Mouse (Mus musculus) hindbrain, embryonic 15.5 days (tissue): Measurements from ENCODE around the gene Clec2h. TPM values are rescaled to one million over a fixed set of nuclear protein-coding genes. Genes with fewer than 3 reads are reported as not detected.
"Not testable (repeated sequence)": the region's sequence is repeated elsewhere in the genome, so short reads cannot be mapped to it uniquely, and the experiment has no call there.

Experiments
- ATAC-seq: fragments of 200-750 bp; cut with Nextera tagmentation; 2 replicates; pipeline ENCODE4 v1.8.0; 2017; ENCODE audit warnings: low read depth, moderate number of reproducible peaks, moderate TSS enrichment; ENCODE audit not compliant: low FRiP score
- H3K27ac ChIP-seq: fragments of 300-500 bp; sonication (generic); replicated peaks from 2 replicates; pipeline ENCODE4 v1.5.1; 2015; ENCODE audit warnings: mild to moderate bottlenecking, inconsistent platforms
- H3K27me3 ChIP-seq: fragments of 300-500 bp; sonication (generic); 2 replicates; pipeline ENCODE4 v1.6.1; 2015; ENCODE audit warnings: control low read depth, inconsistent platforms
- H3K36me3 ChIP-seq: fragments of 300-500 bp; sonication (generic); 2 replicates; pipeline ENCODE4 v1.6.1; 2015; ENCODE audit warnings: control low read depth, inconsistent platforms
- H3K4me1 ChIP-seq: fragments of 300-500 bp; sonication (generic); replicated peaks from 2 replicates; pipeline ENCODE4 v1.6.1; 2015; ENCODE audit warnings: control low read depth, inconsistent platforms
- H3K4me2 ChIP-seq: fragments of 300-500 bp; sonication (generic); 2 replicates; pipeline ENCODE4 v1.6.1; 2015; ENCODE audit warnings: moderate library complexity, mild to moderate bottlenecking, inconsistent platforms
- H3K4me3 ChIP-seq: fragments of 300-500 bp; sonication (generic); 2 replicates; pipeline ENCODE4 v1.5.1; 2015; ENCODE audit warnings: mild to moderate bottlenecking, inconsistent platforms
- H3K9ac ChIP-seq: fragments of 300-500 bp; sonication (generic); 2 replicates; pipeline ENCODE4 v1.6.1; 2015; ENCODE audit warnings: inconsistent platforms
- H3K9me3 ChIP-seq: fragments of 300-500 bp; sonication (generic); 2 replicates; pipeline ENCODE4 v1.6.1; 2016; ENCODE audit warnings: control low read depth, inconsistent platforms
- WGBS: fragments of 180-500 bp; shearing (Covaris S2); methylation state at CpG from one replicate; pipeline ENCODE4 v1.1.7; 2015; 5-methylcytosine and 5-hydroxymethylcytosine counted together
- polyA plus RNA-seq: library from polyadenylated mRNA; unstranded; fragments of >200 nt; fragmentation: Nextera tagmentation; extraction: Ambion mirVana; gene quantifications from 2 replicates; pipeline ENCODE4 v1.2.1, GENCODE M21; 2015

The Clec2h gene
- not detected in 2 replicates for polyA plus RNA-seq

DNA sequence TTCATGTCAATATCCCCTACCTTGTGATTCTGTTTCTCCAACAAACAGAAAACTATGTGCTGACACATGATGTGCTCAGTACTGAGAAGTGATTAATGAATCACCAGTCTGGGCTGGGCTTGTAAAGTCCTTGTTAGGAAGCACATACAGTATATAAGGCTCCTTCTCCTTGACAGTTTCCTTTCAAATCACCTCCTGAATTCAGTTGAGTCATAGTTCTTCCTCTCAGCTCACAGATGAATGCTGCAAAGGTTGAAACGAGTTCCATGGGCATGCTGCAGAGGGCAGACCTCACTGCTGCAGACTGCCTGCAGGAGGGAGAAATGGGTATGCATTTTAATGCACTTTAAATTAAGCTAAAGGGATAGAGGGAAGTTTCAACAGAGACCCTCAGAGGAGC is at the start of gene Clec2h:
TSS of gene Clec2h (plus strand) at position 180 of the 400 bp plus-strand sequence.
- Histone ChIP-seq H3K27me3 (no peaks in the 10 kb centered on the region), H3K9ac (no peak within 1 kb of the TSS), H3K4me2 (no peak within 1 kb of the TSS), H3K36me3 (no peaks in the 10 kb centered on the region), H3K27ac (no peak within 1 kb of the TSS), H3K4me3 (no peak within 1 kb of the TSS), H3K9me3 (no peaks in the 10 kb centered on the region), H3K4me1 (no peaks in the 10 kb centered on the region)
- ATAC-seq, result no peak
- WGBS, result 21% methylated on average over 1 of the region's 1 CpGs

DNA sequence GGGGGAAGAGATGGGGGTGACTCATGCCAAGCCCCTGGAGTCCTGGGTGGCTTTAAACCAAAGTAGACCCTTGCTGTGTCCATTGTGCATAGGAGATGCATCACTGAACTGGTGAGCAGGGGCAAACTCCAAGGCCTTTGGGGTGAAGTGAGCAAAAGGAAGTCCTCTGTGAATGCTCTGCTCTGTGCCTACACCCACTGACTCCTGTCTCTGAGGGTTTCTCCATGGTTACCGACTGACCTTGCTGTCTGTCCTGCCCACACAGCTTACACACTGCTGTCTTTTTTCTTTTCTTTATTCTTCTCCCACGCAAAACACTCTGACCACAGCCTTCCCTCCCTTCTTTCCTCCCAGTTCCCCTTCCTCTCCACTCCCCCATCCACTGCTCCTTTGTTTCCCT is 39.5 kb upstream of the Clec2h start:
- no peaks in the 10 kb centered on the region for H3K4me1 ChIP-seq
- H3K4me2 ChIP-seq, result no peak overlapping the region
- ATAC-seq, result no peak
- H3K4me3 ChIP-seq, result no peak overlapping the region
- no peaks in the 10 kb centered on the region for H3K27me3 ChIP-seq
- H3K36me3 ChIP-seq, result no peaks in the 10 kb centered on the region
- H3K9me3 ChIP-seq, result no peaks in the 10 kb centered on the region
- 48% methylated on average over 2 of the region's 2 CpGs for WGBS
- no peak overlapping the region for H3K9ac ChIP-seq
- H3K27ac ChIP-seq, result no peak overlapping the region

DNA sequence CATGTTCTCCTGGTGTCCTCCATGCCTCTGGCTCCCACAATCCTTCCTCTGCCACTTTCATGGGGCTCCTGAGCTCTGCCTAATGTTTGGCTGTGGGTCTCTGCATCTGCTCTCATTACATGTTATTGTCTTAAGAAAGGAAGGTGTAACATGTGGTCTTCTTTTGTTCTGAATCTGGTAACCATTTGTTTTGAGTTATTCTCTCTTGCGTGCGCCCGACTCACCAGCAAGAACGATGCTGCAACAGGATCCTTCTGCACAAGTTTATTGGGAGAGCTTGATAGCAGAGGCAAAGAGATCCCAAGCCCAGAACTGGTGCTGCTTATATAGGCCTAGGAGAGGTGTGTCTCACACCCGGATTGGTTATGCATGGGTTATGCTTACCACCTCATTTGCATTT is 38.8 kb upstream of the Clec2h start, which contains the start of gene Klrb1a:
TSS of gene Klrb1a (minus strand) at position 101 of the 400 bp plus-strand sequence.
- not testable (repeated sequence) for H3K9ac ChIP-seq, H3K36me3 ChIP-seq, ATAC-seq, H3K9me3 ChIP-seq, H3K4me1 ChIP-seq, H3K4me2 ChIP-seq, H3K27me3 ChIP-seq, H3K4me3 ChIP-seq, H3K27ac ChIP-seq
- WGBS, result 97% methylated on average over 5 of the region's 5 CpGs

DNA sequence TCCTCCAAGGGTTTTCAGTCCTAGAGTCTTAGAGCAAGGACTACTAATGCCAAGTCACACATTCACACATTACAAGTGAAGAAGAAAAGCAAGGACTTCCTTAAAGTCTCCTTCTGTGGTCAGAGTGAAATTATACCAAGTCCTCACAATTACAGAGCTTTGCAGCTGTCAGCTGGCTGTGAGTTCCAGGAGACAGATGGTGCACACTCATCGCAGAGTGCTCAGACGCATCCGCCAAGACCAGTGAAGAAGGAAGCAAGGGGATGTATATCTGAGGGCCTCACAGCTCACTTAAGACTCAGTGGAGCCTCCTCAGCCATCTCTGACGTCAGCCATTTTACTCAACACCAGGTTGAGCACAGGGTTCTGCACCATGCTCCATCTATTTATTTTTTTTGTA is 37.8 kb upstream of the Clec2h start:
- H3K9ac ChIP-seq, result no peak overlapping the region
- no peak for ATAC-seq
- H3K36me3 ChIP-seq, result no peaks in the 10 kb centered on the region
- H3K27me3 ChIP-seq, result no peaks in the 10 kb centered on the region
- no peak overlapping the region for H3K4me2 ChIP-seq
- H3K27ac ChIP-seq, result no peak overlapping the region
- H3K9me3 ChIP-seq, result no peaks in the 10 kb centered on the region
- H3K4me3 ChIP-seq, result no peak overlapping the region
- WGBS, result 92% methylated on average over 4 of the region's 4 CpGs
- H3K4me1 ChIP-seq, result no peaks in the 10 kb centered on the region

DNA sequence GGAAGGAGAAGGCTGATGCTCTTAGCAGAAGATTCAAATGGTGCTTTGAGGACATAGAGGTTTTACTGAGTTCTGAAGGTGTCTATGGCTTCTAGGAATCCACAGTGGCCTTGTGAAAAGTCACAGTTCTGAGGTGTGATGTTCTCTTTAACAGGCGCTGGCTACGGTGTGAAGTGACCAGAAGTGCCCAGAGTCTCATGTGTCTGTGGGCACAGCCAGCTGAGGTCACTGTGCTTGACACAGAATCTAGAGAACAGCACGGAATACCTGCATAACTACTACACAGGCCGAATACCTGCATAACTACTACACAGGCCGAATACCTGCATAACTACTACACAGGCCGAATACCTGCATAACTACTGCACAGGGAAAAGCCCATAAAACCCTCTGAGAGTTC is 36.9 kb upstream of the Clec2h start:
- not testable (repeated sequence) for H3K4me2 ChIP-seq, H3K9ac ChIP-seq, H3K4me1 ChIP-seq, H3K36me3 ChIP-seq, ATAC-seq, H3K27me3 ChIP-seq, H3K9me3 ChIP-seq, H3K4me3 ChIP-seq, H3K27ac ChIP-seq
- WGBS, result 94% methylated on average over 6 of the region's 6 CpGs

DNA sequence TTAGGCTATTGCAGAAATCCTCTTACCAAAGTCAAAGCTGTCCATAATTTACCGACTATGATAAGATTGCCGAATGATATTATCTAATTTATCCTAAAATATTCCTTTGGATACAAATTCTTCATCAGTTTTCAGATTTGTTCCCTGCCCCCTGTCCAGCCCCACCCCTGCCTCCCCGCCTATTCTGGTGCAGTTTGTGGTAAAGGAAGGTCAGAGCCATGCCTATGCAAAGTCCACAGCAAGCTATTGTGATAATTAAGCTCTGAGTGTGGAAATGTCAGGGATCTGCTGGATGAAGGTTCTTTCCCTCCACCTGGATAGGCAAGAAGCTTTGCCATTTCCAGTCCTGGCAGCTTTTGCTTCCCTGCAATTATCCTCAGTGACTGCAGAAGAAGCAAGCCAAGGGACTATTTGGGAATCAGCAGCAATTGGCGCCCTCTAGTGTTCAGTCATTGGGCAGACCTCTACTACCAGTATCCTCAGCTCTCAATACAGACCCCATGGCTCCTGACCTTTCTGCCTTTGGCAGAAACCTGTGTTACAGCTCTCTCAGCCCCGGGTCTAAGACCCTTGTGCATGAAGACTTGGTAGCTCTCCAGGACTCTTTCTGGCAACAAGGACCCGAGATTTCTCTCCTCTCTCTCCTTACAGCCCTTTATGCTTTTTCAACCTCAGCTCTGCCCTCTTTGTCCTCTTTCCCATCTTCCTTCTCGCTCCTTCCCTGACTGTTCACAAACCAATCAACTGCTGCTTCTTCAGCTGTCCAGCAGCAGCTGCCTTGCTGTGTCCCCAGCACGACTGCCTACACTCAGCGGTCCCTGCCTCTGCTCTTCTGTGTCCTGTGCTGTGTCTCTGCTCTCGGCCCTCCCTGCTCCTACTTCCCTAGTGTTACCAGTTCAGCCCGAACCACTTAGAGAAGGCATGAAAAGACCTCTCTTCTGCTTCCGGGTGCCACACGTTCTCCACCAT is 32.1 kb upstream of the Clec2h start:
- H3K4me3 ChIP-seq, H3K4me1 ChIP-seq, H3K9me3 ChIP-seq, H3K27ac ChIP-seq, H3K27me3 ChIP-seq, H3K4me2 ChIP-seq, H3K36me3 ChIP-seq, H3K9ac ChIP-seq: not testable (repeated sequence)
- ATAC-seq, result peak; percentile 96
- 57% methylated on average over 13 of the region's 13 CpGs for WGBS

DNA sequence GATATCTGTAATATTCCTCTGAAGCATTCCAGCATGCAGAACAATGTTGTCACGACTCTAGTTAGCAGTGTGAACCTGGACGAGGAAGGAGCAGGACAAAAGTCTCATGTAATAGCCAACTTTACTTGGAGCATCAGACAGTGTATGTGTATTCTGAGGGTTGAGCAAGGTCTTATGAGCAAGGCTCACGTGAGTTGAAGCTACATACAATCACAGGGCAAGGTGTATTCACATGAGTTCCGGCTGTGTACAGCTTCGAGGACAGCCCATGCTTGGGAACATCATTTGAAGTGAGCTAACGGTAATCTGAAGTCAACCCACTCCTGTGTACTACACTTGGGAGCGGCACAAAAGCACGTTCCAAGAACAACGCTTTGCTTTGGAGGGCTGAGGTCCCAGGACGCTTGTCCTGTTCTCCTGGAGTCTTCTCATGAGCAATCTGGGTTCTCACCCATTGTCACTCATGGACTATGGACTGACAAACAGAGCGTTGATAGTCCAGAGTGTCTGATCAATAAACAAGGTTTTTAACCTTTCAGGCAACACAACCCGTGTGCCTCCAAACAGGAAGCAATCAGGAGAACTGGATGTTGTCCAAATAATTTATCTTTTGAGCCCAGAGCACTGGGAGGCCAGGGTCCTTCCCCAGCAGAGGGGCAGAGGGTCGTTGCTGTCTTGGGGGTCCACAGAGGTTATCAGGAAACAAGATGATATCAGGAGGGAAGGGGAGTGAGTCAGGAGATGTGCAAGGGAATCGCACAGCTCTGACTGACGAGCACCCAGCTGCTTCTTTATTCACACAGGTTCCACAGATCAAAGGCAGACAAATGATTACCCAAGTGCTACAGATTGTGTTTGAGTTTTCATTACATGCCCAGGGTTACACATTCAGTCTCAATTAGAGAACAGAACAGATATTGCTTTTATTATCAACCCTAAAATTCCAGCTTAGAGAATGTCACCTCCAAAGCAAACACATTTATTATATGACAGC is 31.0 kb upstream of the Clec2h start:
- not testable (repeated sequence) for H3K9ac ChIP-seq, ATAC-seq, H3K4me1 ChIP-seq, H3K4me2 ChIP-seq, H3K9me3 ChIP-seq, H3K27ac ChIP-seq, H3K27me3 ChIP-seq, H3K36me3 ChIP-seq, H3K4me3 ChIP-seq
- WGBS, result 84% methylated on average over 15 of the region's 15 CpGs

DNA sequence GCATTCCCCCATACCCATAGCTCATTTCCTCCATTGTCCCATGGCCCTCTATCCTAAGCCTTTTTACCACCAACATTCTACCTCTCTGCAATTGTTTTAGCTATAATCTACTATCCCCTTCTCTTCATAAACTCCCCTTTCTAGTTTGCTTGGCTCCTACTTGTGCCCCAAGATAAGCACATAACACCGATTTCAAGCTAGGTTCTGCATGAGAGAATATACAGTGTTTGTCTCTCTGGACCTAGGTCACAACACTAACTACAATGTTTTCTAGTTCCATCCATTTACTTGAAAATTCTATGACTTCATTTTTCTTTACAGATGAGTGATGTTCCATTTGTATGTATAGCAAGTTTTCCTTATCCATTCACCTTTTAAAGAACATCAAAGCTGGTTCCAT is 21.5 kb upstream of the Clec2h start:
- Histone ChIP-seq H3K9ac (no peak overlapping the region), H3K27ac (no peak overlapping the region), H3K4me2 (no peak overlapping the region), H3K36me3 (no peaks in the 10 kb centered on the region), H3K4me3 (no peak overlapping the region), H3K9me3 (no peaks in the 10 kb centered on the region), H3K4me1 (no peaks in the 10 kb centered on the region), H3K27me3 (no peaks in the 10 kb centered on the region)
- WGBS, result 100% methylated on average over 1 of the region's 1 CpGs
- no peak for ATAC-seq

DNA sequence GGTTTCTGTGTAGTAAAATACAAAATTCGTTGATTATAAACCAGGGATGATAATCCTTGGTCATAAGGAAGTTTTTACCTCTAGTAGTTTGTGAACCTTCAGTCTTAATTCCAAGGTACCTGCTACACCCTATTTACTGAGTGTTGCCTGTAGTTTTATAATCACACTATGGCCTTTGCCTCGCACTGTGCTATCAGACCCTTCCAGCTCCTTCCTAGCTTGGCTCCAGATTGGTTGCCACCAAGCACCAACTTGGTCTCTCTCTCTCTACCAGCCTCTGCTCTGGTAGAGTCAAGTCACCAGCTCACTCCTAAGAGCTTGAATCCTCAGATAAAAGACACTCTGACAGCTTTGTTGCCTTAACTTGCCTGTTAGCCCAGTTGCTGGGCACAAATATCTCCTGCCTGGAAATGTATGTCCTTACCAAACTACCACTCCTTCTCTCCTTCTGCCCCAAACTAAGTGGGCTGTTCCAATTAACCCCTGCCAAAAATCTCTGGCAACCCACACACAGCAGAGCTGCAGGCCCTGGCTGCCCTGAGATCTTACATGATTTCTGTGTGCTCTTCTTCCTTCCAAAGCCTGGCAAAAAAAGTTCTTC is 21.0 kb upstream of the Clec2h start:
- no peak for ATAC-seq
- WGBS, result 83% methylated on average over 2 of the region's 2 CpGs

DNA sequence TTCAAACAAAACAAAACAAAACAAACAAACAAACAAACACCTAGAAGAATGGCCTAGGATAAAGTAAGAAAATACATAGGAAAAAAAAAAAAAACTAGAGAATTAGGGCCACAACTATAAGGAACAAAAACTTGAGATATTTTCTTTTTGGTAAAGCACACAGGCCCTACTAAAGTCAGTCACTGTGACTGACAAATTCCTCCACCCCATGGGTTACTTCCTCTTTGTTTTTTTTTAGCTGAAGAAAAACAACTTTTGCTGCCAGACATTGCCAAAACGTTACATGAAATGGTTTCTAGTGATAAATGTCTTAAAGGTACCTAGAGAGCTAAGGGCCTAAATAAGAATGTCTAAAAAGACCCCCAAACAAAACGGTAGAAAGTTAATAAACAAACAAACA is 18.2 kb upstream of the Clec2h start:
- no peak for ATAC-seq
- no peak overlapping the region for H3K27ac ChIP-seq
- WGBS, result 60% methylated on average over 2 of the region's 2 CpGs

More for the DNA sequence above, 21.0 kb upstream of the Clec2h start:
- no peak overlapping the region for H3K9ac ChIP-seq
- H3K4me3 ChIP-seq, result no peak overlapping the region
- no peak overlapping the region for H3K27ac ChIP-seq
- H3K9me3 ChIP-seq, result no peaks in the 10 kb centered on the region
- no peaks in the 10 kb centered on the region for H3K4me1 ChIP-seq
- no peaks in the 10 kb centered on the region for H3K27me3 ChIP-seq
- no peaks in the 10 kb centered on the region for H3K36me3 ChIP-seq
- no peak overlapping the region for H3K4me2 ChIP-seq

DNA sequence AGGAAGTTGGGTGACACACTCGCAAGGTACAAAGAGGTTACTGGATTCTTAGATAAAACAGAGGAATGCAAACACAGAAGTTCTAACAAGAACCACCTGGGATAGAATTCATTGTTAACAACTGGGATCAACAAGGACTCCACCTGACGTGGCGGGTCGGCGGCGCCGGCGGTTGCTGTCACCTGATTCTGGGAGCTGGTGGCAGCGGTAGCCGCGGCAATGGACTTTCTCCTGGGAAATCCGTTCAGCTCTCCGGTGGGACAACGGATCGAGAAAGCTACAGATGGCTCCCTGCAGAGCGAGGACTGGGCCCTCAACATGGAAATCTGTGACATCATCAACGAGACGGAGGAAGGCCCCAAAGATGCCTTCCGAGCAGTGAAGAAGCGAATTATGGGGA is 17.5 kb upstream of the Clec2h start:
- ATAC-seq, result not testable (repeated sequence)

More for the DNA sequence above, 18.2 kb upstream of the Clec2h start:
- Histone ChIP-seq H3K4me2 (no peak overlapping the region), H3K4me1 (no peaks in the 10 kb centered on the region), H3K27me3 (no peaks in the 10 kb centered on the region), H3K36me3 (no peaks in the 10 kb centered on the region), H3K4me3 (no peak overlapping the region), H3K9ac (no peak overlapping the region), H3K9me3 (no peaks in the 10 kb centered on the region)

More for the DNA sequence above, 17.5 kb upstream of the Clec2h start:
- H3K36me3 ChIP-seq, H3K4me3 ChIP-seq, H3K4me2 ChIP-seq, H3K27me3 ChIP-seq, H3K9me3 ChIP-seq, H3K27ac ChIP-seq, H3K4me1 ChIP-seq, H3K9ac ChIP-seq: not testable (repeated sequence)
- WGBS, result 97% methylated on average over 20 of the region's 20 CpGs
